Mouse (Mus musculus) thymus, adult 2 months (tissue): ENCODE measurements around the gene Ddx54.

Source experiments
- CTCF ChIP-seq: fragments of 200-500 bp; IDR thresholded peaks from 2 replicates; pipeline ENCODE4 v1.5.1; 2012; ENCODE audit warnings: mild to moderate bottlenecking, control low read depth, low read length, moderate library complexity, borderline replicate concordance; ENCODE audit not compliant: control insufficient read depth, poor library complexity, insufficient read depth; ENCODE audit errors: extremely low read depth
- POLR2A ChIP-seq: fragments of 200-500 bp; IDR thresholded peaks from 2 replicates; pipeline ENCODE4 v1.6.1; 2012; ENCODE audit warnings: mild to moderate bottlenecking, low read length, control low read depth, moderate library complexity; ENCODE audit not compliant: control insufficient read depth, poor library complexity, insufficient read depth; ENCODE audit errors: extremely low read depth

GRCm38 (mm10) chr5:120565171-120565905 lies 47.2 kb upstream of the Ddx54 start:
- no peak for TF ChIP-seq CTCF
- TF ChIP-seq POLR2A, result no peak
